Mouse (Mus musculus): ENCODE data around the gene Scd1.

- TF ChIP-seq CTCF (conservative IDR thresholded peaks at IDR 0.05; ENCODE audit: low read length) (no peak), POU5F1 (IDR thresholded peaks at IDR 0.05; ENCODE audit: borderline replicate concordance, low read length) (no peak), NANOG (IDR thresholded peaks at IDR 0.05; ENCODE audit: borderline replicate concordance, low read length) (no peak)
Observed at GRCm38 (mm10) chr19:44415464-44415863, 7.8 kb upstream of the Scd1 start.

Measured in E14TG2a.4 (cell line).